Mouse (Mus musculus) embryonic fibroblast, embryonic 13.5 days (primary cell): Measurements from ENCODE around the gene Plekhh3.

Experiments used
- CTCF ChIP-seq: IDR thresholded peaks from 2 replicates; pipeline ENCODE4 v1.5.1; 2011; ENCODE audit warnings: mild to moderate bottlenecking, control low read depth, low read length, moderate library complexity, borderline replicate concordance; ENCODE audit not compliant: insufficient read depth
- POLR2A ChIP-seq: IDR thresholded peaks from 2 replicates; pipeline ENCODE4 v1.6.1; 2011; ENCODE audit warnings: low read depth, mild to moderate bottlenecking, control low read depth, low read length, moderate library complexity

GRCm38 (mm10) chr11:101175636-101176116, 4.5 kb upstream of the Plekhh3 start:
- no peak for TF ChIP-seq POLR2A
- TF ChIP-seq CTCF, result no peak
